Mouse (Mus musculus): ENCODE results near the gene Fnip2. TPM values are rescaled to one million over a fixed set of nuclear protein-coding genes. Genes with fewer than 3 reads are reported as not detected.

Gene Fnip2
- total RNA-seq, 2 experiments from 2014 or later = 5.7 to 7.7 TPM

DNA sequence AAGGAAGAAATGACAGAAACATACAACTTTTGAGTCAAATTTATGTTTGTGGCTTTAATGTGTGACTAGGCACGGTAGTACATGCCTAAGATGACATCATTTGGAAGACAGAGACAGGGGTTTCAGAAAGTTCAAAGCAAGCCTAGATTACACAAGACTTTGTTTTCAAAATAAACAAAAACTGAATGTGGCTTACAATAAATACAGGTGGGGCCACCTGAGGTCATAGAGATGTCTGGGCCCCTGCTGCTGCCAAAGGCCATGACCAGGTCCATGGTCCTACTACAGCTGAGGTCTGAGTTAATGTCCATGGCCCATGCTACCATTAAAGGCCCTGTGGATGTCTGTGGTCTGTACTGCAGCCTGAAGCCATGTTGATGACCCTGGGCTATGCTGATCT lies 154.1 kb downstream of the Fnip2 start:
- DNase-seq = no peak

DNA sequence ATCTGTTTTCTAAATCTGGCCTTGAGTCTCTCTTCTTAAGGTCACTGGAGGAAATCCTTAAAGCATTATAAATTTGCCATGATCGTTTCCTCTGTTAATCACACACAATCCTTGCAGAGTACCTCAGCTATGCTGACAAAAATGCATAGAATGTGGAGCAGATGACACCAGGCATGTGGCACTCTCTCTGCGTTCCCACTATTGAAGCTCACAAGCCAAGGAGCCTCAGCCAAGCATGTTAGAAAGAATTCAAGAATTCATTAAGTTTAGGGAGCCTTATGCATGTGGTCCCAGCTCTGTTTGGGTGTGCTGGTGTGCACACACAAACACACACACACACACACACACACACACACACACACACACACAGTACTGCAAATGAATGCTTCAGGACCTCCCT lies 155.9 kb downstream of the Fnip2 start:
- DNase-seq = no peak

DNA sequence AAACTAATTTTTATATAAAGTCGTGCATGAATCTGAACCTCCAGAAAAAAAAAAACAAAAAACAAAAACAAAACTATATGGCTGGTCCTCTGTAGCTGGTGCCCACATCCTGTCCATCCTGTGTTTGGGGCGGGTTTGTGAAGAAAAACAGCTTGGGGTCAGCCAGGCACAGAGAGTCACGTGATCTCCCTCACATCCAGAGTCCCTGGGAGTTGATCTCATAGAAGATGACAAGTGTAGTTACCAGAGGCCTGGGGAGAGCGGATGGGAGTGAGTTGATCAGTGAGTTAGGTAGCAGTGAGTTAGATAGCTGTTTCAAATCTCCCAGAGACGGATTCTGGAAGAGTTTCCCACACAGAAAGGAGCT lies 157.0 kb downstream of the Fnip2 start:
- no peak for DNase-seq

DNA sequence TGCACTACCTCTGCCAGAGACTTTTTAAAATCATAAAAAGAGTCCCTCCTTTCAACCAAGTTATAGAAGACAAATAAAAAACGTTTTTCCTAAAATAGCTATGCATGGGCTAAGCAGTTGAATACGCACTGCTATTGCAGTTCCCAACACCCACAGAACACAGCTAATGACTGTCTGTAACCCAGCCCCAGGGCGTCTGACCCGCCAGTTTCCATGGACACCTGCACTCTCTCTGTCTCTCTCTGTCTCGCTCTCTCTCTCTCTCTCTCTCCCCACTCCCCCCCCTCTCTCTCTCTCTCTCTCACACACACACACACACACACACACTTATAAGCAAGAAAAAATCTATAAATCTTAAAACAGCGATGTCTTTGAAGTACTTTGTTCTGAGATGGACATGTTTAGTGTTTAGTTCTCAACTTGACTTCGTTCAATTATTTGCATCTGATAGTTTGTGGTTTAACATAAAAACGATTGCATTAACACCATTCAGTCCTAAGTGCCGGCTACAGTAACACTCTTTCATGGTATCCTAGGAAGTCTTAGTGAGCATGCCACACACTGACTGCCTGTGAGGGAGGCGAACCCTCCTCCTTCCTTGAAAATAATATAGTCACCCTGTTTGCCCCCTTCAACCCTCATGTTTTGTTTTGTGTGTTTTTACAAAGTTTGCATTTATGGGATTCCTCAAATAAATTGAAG lies 157.5 kb downstream of the Fnip2 start:
- DNase-seq = no peak

DNA sequence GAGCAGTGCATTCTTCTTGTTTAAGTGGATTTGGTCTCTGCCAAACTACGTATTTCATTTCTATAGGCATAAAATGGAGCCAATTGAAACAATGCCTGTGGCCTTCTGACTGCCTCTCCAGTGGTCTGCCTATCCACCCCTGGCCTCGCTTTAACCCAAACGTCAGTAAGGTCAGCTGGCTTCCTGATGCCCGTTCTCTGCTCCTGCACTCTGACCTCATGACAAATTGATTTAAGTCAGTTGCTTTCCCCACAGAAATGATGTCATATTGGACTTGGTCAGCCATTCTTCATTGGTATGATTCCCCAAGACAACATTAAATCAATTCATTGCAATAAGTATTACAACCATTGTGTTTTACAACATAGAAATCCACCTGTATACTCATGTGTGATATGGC lies 159.1 kb downstream of the Fnip2 start:
- no peak for DNase-seq

Other genes starting within 250 kb of the Fnip2 start
- not detected for gene Gm17359, start 231.1 kb downstream of the Fnip2 start, total RNA-seq (2021)
- 10 to 100 TPM; 39.3 to 42.8 TPM for gene Ppid, start 23.5 kb upstream of the Fnip2 start, total RNA-seq (2021)
- 1 to 10 TPM; 3.6 to 3.9 TPM for gene 4930579G24Rik, start 61.3 kb upstream of the Fnip2 start, total RNA-seq (2021)
- gene Etfdh, start 61.7 kb upstream of the Fnip2 start, total RNA-seq (2021) = 10 to 100 TPM; 93.0 to 99.1 TPM
- under 1 TPM in 1 of 2 experiments, not detected in 1; 0.05 TPM for gene Rxfp1, start 170.1 kb upstream of the Fnip2 start, total RNA-seq (2021)